Mouse (Mus musculus): ENCODE measurements at regions not wholly inside any gene's neighbourhood (a gene's known extent, or its start where the extent isn't known, plus 50 kb on each side); places are given as distances from the start of the nearest gene placed in this dataset.

DNA sequence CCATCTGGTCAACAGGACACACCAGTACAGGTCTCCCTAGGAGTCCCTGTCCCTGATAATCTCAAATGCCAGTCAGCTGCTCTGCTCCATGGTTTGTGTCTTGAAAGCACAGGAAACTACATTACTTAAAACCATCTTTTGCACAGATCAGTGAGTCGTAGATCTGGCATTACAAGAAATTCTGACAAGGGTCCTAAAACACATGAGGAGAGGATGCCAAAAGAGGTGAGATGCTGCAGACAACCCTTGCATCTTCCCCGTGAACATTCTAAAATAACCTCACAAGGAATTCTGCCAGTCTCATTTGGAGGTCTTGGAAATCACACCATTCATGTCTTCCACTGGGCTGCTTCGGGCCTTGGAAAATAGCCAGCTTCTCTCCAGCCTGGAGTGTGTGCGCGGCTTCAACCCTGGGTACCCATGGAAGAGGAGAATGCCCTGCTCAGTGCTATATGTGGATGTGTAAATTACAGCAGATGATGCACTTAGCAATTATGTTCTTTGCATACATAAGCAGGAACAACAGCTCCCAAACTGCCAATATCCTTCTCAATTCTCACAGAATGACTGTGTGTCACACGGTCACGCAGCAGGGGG is 157.3 kb upstream of the Smarca2 start:
- TF ChIP-seq CTCF (IDR thresholded peaks at IDR 0.05; ENCODE audit: extremely low read depth, insufficient read length, insufficient replicate concordance, low read depth, low read length) (no peak), POLR2A (IDR thresholded peaks at IDR 0.05; ENCODE audit: low read depth, low read length) (no peak)
